Mouse (Mus musculus) heart, embryonic 12.5 days (tissue): Measurements from ENCODE around the gene Abhd10. TPM values are rescaled to one million over a fixed set of nuclear protein-coding genes. Genes with fewer than 3 reads are reported as not detected.

ENCODE experiments used
- ATAC-seq: fragments of 200-750 bp; cut with Nextera tagmentation; 2 replicates; pipeline ENCODE4 v1.8.0; 2017; ENCODE audit warnings: moderate TSS enrichment, moderate library complexity; ENCODE audit not compliant: insufficient number of reproducible peaks, low FRiP score
- H3K27ac ChIP-seq: fragments of 300-500 bp; sonication (generic); 2 replicates; pipeline ENCODE4 v1.5.1; 2016; ENCODE audit warnings: mild to moderate bottlenecking, moderate library complexity; ENCODE audit not compliant: poor library complexity, severe bottlenecking
- H3K27me3 ChIP-seq: fragments of 300-500 bp; sonication (generic); replicated peaks from 2 replicates; pipeline ENCODE4 v1.6.1; 2016; ENCODE audit warnings: mild to moderate bottlenecking, moderate library complexity
- H3K36me3 ChIP-seq: fragments of 300-500 bp; sonication (generic); 2 replicates; pipeline ENCODE4 v1.6.1; 2016; ENCODE audit warnings: mild to moderate bottlenecking, moderate library complexity
- H3K4me1 ChIP-seq: fragments of 300-500 bp; sonication (generic); replicated peaks from 2 replicates; pipeline ENCODE4 v1.6.1; 2016; ENCODE audit warnings: mild to moderate bottlenecking
- H3K4me2 ChIP-seq: fragments of 300-500 bp; sonication (generic); 2 replicates; pipeline ENCODE4 v1.6.1; 2016; ENCODE audit warnings: mild to moderate bottlenecking, moderate library complexity
- H3K4me3 ChIP-seq: fragments of 300-500 bp; sonication (generic); 2 replicates; pipeline ENCODE4 v1.5.1; 2016; ENCODE audit warnings: mild to moderate bottlenecking
- H3K9ac ChIP-seq: fragments of 300-500 bp; sonication (generic); 2 replicates; pipeline ENCODE4 v1.6.1; 2016; ENCODE audit warnings: mild to moderate bottlenecking, moderate library complexity
- H3K9me3 ChIP-seq: fragments of 300-500 bp; sonication (generic); replicated peaks from 2 replicates; pipeline ENCODE4 v1.6.1; 2016; ENCODE audit warnings: mild to moderate bottlenecking, moderate library complexity
- whole genome bisulfite sequencing: fragments of 180-500 bp; shearing (Covaris S2); methylation state at CpG from one replicate; pipeline ENCODE4 v1.1.7; 2016; 5-methylcytosine and 5-hydroxymethylcytosine counted together
- polyA plus RNA-seq: library from polyadenylated mRNA; unstranded; fragments of >200 nt; fragmentation: Nextera tagmentation; extraction: Ambion mirVana; gene quantifications from 2 replicates; pipeline ENCODE4 v1.2.1, GENCODE M21; 2016

Gene Abhd10
- 29.1 and 31.1 TPM in 2 replicates for polyA plus RNA-seq

- peak within 1 kb of the TSS; percentile 91 for H3K9ac ChIP-seq
- peaks cover 18% of the 10 kb centered on the region for H3K36me3 ChIP-seq
- H3K4me2 ChIP-seq, result peak within 1 kb of the TSS; percentile 65
- ATAC-seq, result peak; percentile 99
- peaks cover 6% of the 10 kb centered on the region; the same call in 1 of the 2 replicates for H3K4me1 ChIP-seq
- H3K27ac ChIP-seq, result peak within 1 kb of the TSS; percentile 96
- H3K27me3 ChIP-seq, result no peaks in the 10 kb centered on the region
- no peaks in the 10 kb centered on the region for H3K9me3 ChIP-seq
- under 1% methylated on average over 51 of the region's 51 CpGs for WGBS
- peak within 1 kb of the TSS; percentile 86 for H3K4me3 ChIP-seq
These were observed at the start of gene Abhd10 for GRCm38 (mm10) chr16:45742615-45743476. TSS of gene Abhd10 (minus strand) at chr16:45742955.

GRCm38 (mm10) chr16:45791286-45791685 lies 48.5 kb upstream of the Abhd10 start:
- ATAC-seq, result no peak
- Histone ChIP-seq H3K27me3 (no peaks in the 10 kb centered on the region), H3K36me3 (peaks cover 66% of the 10 kb centered on the region), H3K27ac (no peak overlapping the region), H3K4me3 (no peak overlapping the region), H3K9me3 (no peaks in the 10 kb centered on the region), H3K9ac (no peak overlapping the region), H3K4me1 (0 out of 2 replicates have a peak, but pooled peaks cover 5% of the 10 kb centered on the region), H3K4me2 (no peak overlapping the region)
- 71% methylated on average over 5 of the region's 5 CpGs for WGBS

GRCm38 (mm10) chr16:45789311-45789710 lies 46.6 kb upstream of the Abhd10 start:
- WGBS, result 65% methylated on average over 2 of the region's 2 CpGs

GRCm38 (mm10) chr16:45787650-45788049 lies 44.9 kb upstream of the Abhd10 start:
- Histone ChIP-seq H3K9ac (no peak overlapping the region), H3K9me3 (no peaks in the 10 kb centered on the region), H3K36me3 (peaks cover 69% of the 10 kb centered on the region), H3K27ac (no peak overlapping the region), H3K4me3 (no peak overlapping the region), H3K4me1 (no peaks in the 10 kb centered on the region), H3K4me2 (no peak overlapping the region), H3K27me3 (no peaks in the 10 kb centered on the region)
- WGBS, result 80% methylated on average over 6 of the region's 6 CpGs
- no peak for ATAC-seq

More at GRCm38 (mm10) chr16:45789311-45789710, 46.6 kb upstream of the Abhd10 start:
- Histone ChIP-seq H3K4me2 (no peak overlapping the region), H3K27ac (no peak overlapping the region), H3K9me3 (no peaks in the 10 kb centered on the region), H3K36me3 (peaks cover 68% of the 10 kb centered on the region), H3K4me3 (no peak overlapping the region), H3K4me1 (no peaks in the 10 kb centered on the region), H3K27me3 (no peaks in the 10 kb centered on the region), H3K9ac (no peak overlapping the region)
- ATAC-seq, result no peak

- Histone ChIP-seq H3K36me3 (peaks cover 69% of the 10 kb centered on the region), H3K9me3 (no peaks in the 10 kb centered on the region), H3K27me3 (no peaks in the 10 kb centered on the region), H3K9ac (no peak overlapping the region), H3K4me2 (no peak overlapping the region), H3K4me3 (no peak overlapping the region), H3K4me1 (no peaks in the 10 kb centered on the region), H3K27ac (no peak overlapping the region)
- no peak for ATAC-seq
- 42% methylated on average over 8 of the region's 8 CpGs for WGBS
These were observed 43.9 kb upstream of the Abhd10 start for GRCm38 (mm10) chr16:45786639-45787038.

- no peak overlapping the region for H3K4me2 ChIP-seq
- 61% methylated on average over 6 of the region's 6 CpGs for WGBS
- no peaks in the 10 kb centered on the region for H3K4me1 ChIP-seq
- peaks cover 74% of the 10 kb centered on the region for H3K36me3 ChIP-seq
- H3K27me3 ChIP-seq, result no peaks in the 10 kb centered on the region
- no peak overlapping the region for H3K9ac ChIP-seq
- H3K9me3 ChIP-seq, result no peaks in the 10 kb centered on the region
- no peak overlapping the region for H3K4me3 ChIP-seq
- H3K27ac ChIP-seq, result no peak overlapping the region
- no peak for ATAC-seq
These were observed 37.2 kb upstream of the Abhd10 start for GRCm38 (mm10) chr16:45780001-45780400.

GRCm38 (mm10) chr16:45774813-45775212 lies 32.1 kb upstream of the Abhd10 start:
- no peak overlapping the region for H3K9ac ChIP-seq
- H3K4me2 ChIP-seq, result no peak overlapping the region
- H3K4me1 ChIP-seq, result no peaks in the 10 kb centered on the region
- no peaks in the 10 kb centered on the region for H3K9me3 ChIP-seq
- H3K27ac ChIP-seq, result no peak overlapping the region
- no peaks in the 10 kb centered on the region for H3K27me3 ChIP-seq
- WGBS, result 83% methylated on average over 5 of the region's 5 CpGs
- no peak for ATAC-seq
- no peak overlapping the region for H3K4me3 ChIP-seq
- peaks cover 83% of the 10 kb centered on the region for H3K36me3 ChIP-seq

GRCm38 (mm10) chr16:45770914-45771313 lies 28.2 kb upstream of the Abhd10 start:
- Histone ChIP-seq H3K4me1 (0 out of 2 replicates have a peak, but pooled peaks cover 4% of the 10 kb centered on the region), H3K36me3 (peaks cover 66% of the 10 kb centered on the region), H3K27ac (no peak overlapping the region), H3K27me3 (no peaks in the 10 kb centered on the region), H3K9ac (no peak overlapping the region), H3K4me3 (no peak overlapping the region), H3K4me2 (no peak overlapping the region), H3K9me3 (no peaks in the 10 kb centered on the region)
- ATAC-seq, result no peak
- 86% methylated on average over 6 of the region's 6 CpGs for WGBS

GRCm38 (mm10) chr16:45767853-45768640 lies 25.3 kb upstream of the Abhd10 start:
- Histone ChIP-seq H3K27ac (no peak overlapping the region), H3K9ac (no peak overlapping the region), H3K36me3 (peaks cover 59% of the 10 kb centered on the region), H3K9me3 (no peaks in the 10 kb centered on the region), H3K4me2 (no peak overlapping the region), H3K27me3 (no peaks in the 10 kb centered on the region), H3K4me1 (peaks cover 16% of the 10 kb centered on the region), H3K4me3 (no peak overlapping the region)
- 62% methylated on average over 10 of the region's 10 CpGs for WGBS
- ATAC-seq, result peak; percentile 36; the same call in 1 of the 2 replicates

GRCm38 (mm10) chr16:45767434-45767833 lies 24.7 kb upstream of the Abhd10 start:
- peaks cover 20% of the 10 kb centered on the region for H3K4me1 ChIP-seq
- H3K4me2 ChIP-seq, result no peak overlapping the region
- no peak overlapping the region for H3K4me3 ChIP-seq
- H3K36me3 ChIP-seq, result peaks cover 61% of the 10 kb centered on the region
- no peaks in the 10 kb centered on the region for H3K9me3 ChIP-seq
- no peaks in the 10 kb centered on the region for H3K27me3 ChIP-seq
- H3K9ac ChIP-seq, result no peak overlapping the region
- 71% methylated on average over 4 of the region's 4 CpGs for WGBS
- no peak overlapping the region for H3K27ac ChIP-seq
- ATAC-seq, result no peak
